Mouse (Mus musculus): ENCODE results near the gene Gm49355. TPM values are rescaled to one million over a fixed set of nuclear protein-coding genes. Genes with fewer than 3 reads are reported as not detected.

Gm49355 gene
- polyA plus RNA-seq, 1 experiment = 0.03 TPM

- WGBS = 4% methylated on average over 50 of the region's 50 CpGs
- peaks cover 7% of the 10 kb centered on the region; the same call in 1 of the 2 replicates for H3K27me3 ChIP-seq (ENCODE audit: control insufficient read depth, insufficient read depth, low read length)
- H3K4me1 ChIP-seq (replicated peaks; ENCODE audit: control insufficient read depth, insufficient read depth, low read length) = no peaks in the 10 kb centered on the region
- H3K36me3 ChIP-seq (ENCODE audit: control insufficient read depth, insufficient read depth, low read length) = no peaks in the 10 kb centered on the region
- no peak for DNase-seq
- TF ChIP-seq POLR2A (IDR thresholded peaks at IDR 0.05; ENCODE audit: control insufficient read depth, extremely low read depth, insufficient read depth, low read length, poor library complexity) = no peak
- no peak for TF ChIP-seq CTCF (IDR thresholded peaks at IDR 0.05; ENCODE audit: borderline replicate concordance, control insufficient read depth, extremely low read depth, insufficient read depth, low read length, poor library complexity)
- no peak overlapping the region for H3K27ac ChIP-seq (ENCODE audit: control insufficient read depth, insufficient read depth, low read length)
- no peak overlapping the region for H3K4me3 ChIP-seq (ENCODE audit: control insufficient read depth, insufficient read depth, low read length)
Measured at GRCm38 (mm10) chr14:12346011-12346864, 62.5 kb downstream of the Gm49355 start.

DNA sequence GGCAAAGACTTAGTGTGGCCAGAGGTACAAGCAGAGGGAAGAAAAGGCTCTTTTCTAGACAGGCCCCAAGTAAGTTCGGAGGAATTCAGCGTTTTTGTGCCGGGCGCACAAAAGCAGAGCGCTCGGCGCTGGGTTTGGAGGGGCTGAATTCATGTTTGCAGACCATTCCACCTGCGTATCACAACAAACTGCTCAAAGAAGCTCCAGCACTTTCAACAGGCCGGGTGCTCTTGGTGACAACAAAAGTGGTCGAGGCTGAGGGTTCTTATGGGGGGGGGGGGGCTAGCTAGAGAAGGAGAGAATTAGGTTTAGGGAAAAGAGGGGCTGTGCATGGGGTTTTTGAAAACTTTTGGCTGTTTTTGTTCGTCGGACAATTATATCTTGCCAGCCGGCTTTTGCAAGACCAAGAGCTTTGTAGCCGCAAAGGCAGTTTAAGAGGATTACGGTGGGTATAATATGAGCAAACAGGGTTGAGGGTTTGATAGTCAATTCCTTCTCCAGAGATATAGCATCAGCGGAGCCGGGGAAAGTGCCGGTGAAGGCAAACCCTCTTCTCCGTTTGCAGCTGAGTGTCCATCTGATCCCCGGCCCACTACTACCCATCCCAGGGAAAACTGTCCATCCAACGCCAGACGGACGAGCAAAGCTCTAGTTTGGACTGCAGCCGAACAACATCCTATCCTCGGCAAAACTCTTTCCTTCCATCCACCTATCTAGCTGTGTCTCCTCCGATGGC is 63.3 kb downstream of the Gm49355 start:
- DNase-seq = no peak
- Histone ChIP-seq H3K4me3 (ENCODE audit: control insufficient read depth, insufficient read depth, low read length) (no peak overlapping the region), H3K27ac (ENCODE audit: control insufficient read depth, insufficient read depth, low read length) (no peak overlapping the region), H3K4me1 (replicated peaks; ENCODE audit: control insufficient read depth, insufficient read depth, low read length) (no peaks in the 10 kb centered on the region), H3K36me3 (ENCODE audit: control insufficient read depth, insufficient read depth, low read length) (no peaks in the 10 kb centered on the region), H3K27me3 (ENCODE audit: control insufficient read depth, insufficient read depth, low read length) (peaks cover 7% of the 10 kb centered on the region; the same call in 1 of the 2 replicates)
- 7% methylated on average over 26 of the region's 26 CpGs for WGBS
- TF ChIP-seq CTCF (IDR thresholded peaks at IDR 0.05; ENCODE audit: borderline replicate concordance, control insufficient read depth, extremely low read depth, insufficient read depth, low read length, poor library complexity) (no peak), POLR2A (IDR thresholded peaks at IDR 0.05; ENCODE audit: control insufficient read depth, extremely low read depth, insufficient read depth, low read length, poor library complexity) (no peak)

- Histone ChIP-seq H3K27me3 (ENCODE audit: control insufficient read depth, insufficient read depth, low read length) (peaks cover 7% of the 10 kb centered on the region; the same call in 1 of the 2 replicates), H3K4me1 (replicated peaks; ENCODE audit: control insufficient read depth, insufficient read depth, low read length) (no peaks in the 10 kb centered on the region), H3K4me3 (ENCODE audit: control insufficient read depth, insufficient read depth, low read length) (no peak within 1 kb of the TSS), H3K27ac (ENCODE audit: control insufficient read depth, insufficient read depth, low read length) (no peak within 1 kb of the TSS), H3K36me3 (ENCODE audit: control insufficient read depth, insufficient read depth, low read length) (no peaks in the 10 kb centered on the region)
- WGBS = 10% methylated on average over 2 of the region's 2 CpGs
- no peak for DNase-seq
- TF ChIP-seq CTCF (IDR thresholded peaks at IDR 0.05; ENCODE audit: borderline replicate concordance, control insufficient read depth, extremely low read depth, insufficient read depth, low read length, poor library complexity) = no peak
- TF ChIP-seq POLR2A (IDR thresholded peaks at IDR 0.05; ENCODE audit: control insufficient read depth, extremely low read depth, insufficient read depth, low read length, poor library complexity) = no peak
Measured at GRCm38 (mm10) chr14:12348089-12348488, 64.3 kb downstream of the Gm49355 start, which contains the start of gene Fezf2. TSS of gene Fezf2 (minus strand) at chr14:12348189.

GRCm38 (mm10) chr14:12349334-12350090 is 65.7 kb downstream of the Gm49355 start:
- 16% methylated on average over 15 of the region's 15 CpGs for WGBS
- no peak for DNase-seq
- H3K27ac ChIP-seq (ENCODE audit: control insufficient read depth, insufficient read depth, low read length) = no peak overlapping the region
- TF ChIP-seq POLR2A (IDR thresholded peaks at IDR 0.05; ENCODE audit: control insufficient read depth, extremely low read depth, insufficient read depth, low read length, poor library complexity) (no peak), CTCF (IDR thresholded peaks at IDR 0.05; ENCODE audit: borderline replicate concordance, control insufficient read depth, extremely low read depth, insufficient read depth, low read length, poor library complexity) (no peak)
- H3K27me3 ChIP-seq (ENCODE audit: control insufficient read depth, insufficient read depth, low read length) = peaks cover 4% of the 10 kb centered on the region; the same call in 1 of the 2 replicates
- H3K36me3 ChIP-seq (ENCODE audit: control insufficient read depth, insufficient read depth, low read length) = no peaks in the 10 kb centered on the region
- H3K4me1 ChIP-seq (replicated peaks; ENCODE audit: control insufficient read depth, insufficient read depth, low read length) = no peaks in the 10 kb centered on the region
- no peak overlapping the region for H3K4me3 ChIP-seq (ENCODE audit: control insufficient read depth, insufficient read depth, low read length)

- Histone ChIP-seq H3K4me1 (replicated peaks; ENCODE audit: control insufficient read depth, insufficient read depth, low read length) (no peaks in the 10 kb centered on the region), H3K36me3 (ENCODE audit: control insufficient read depth, insufficient read depth, low read length) (no peaks in the 10 kb centered on the region), H3K4me3 (ENCODE audit: control insufficient read depth, insufficient read depth, low read length) (no peak overlapping the region), H3K27ac (ENCODE audit: control insufficient read depth, insufficient read depth, low read length) (no peak overlapping the region), H3K27me3 (ENCODE audit: control insufficient read depth, insufficient read depth, low read length) (peaks cover 2% of the 10 kb centered on the region; the same call in 1 of the 2 replicates)
- DNase-seq = no peak
- WGBS = 24% methylated on average over 16 of the region's 16 CpGs
- no peak for TF ChIP-seq CTCF (IDR thresholded peaks at IDR 0.05; ENCODE audit: borderline replicate concordance, control insufficient read depth, extremely low read depth, insufficient read depth, low read length, poor library complexity)
- no peak for TF ChIP-seq POLR2A (IDR thresholded peaks at IDR 0.05; ENCODE audit: control insufficient read depth, extremely low read depth, insufficient read depth, low read length, poor library complexity)
Measured at GRCm38 (mm10) chr14:12350271-12350916, 66.6 kb downstream of the Gm49355 start.

Other genes starting within 250 kb of the Gm49355 start
- 4.4 and 5.5 TPM in 2 replicates for gene 3830406C13Rik, start 197 bp downstream of the Gm49355 start, polyA plus RNA-seq (2012; rRNA removed)
- gene Fezf2, start 64.2 kb downstream of the Gm49355 start, polyA plus RNA-seq (2012; rRNA removed) = 21.6 and 23.6 TPM in 2 replicates